Mouse (Mus musculus) B cell, adult (primary cell): ENCODE results near the gene F5. TPM values are rescaled to one million over a fixed set of nuclear protein-coding genes. Genes with fewer than 3 reads are reported as not detected.

ENCODE experiments used
- total RNA-seq: library from RNA; stranded (reverse); gene quantifications from 4 replicates; pipeline ENCODE4 v1.2.4, GENCODE M21; 2023; ENCODE audit not compliant: inconsistent age

The F5 gene
- total RNA-seq: 0.48 to 1.0 TPM (median 0.67 TPM) in 4 replicates

GRCm38 (mm10) chr1:164151387-164152088, at the start of gene F5:
TSS of gene F5 (plus strand) at chr1:164151838.

DNA sequence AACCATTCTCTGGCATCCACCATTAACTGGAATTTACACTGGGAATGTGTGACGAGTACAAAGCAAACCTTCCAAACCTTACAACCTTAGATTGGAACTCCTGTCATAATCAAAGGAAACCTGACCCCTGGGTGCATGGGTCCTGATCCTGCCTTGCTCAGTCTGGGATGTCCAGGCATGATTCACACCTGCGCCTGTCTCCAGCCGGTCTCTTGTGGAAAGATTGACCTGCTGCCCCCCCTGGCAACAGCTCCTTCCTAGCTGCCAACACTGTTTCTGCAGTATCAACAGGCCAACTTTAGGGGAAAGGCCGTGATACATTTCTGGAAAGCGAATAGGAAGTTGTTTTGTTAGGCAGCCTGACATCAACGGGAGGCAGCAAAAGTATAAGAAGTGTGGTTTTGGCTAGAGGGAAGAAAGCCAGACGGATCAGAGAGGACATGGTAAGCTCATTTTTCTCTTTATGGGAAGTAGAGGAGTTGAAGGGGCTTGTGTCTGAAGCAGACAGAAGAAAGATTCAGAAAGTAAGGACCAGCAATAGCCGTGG, 36.6 kb upstream of the F5 start, which contains the start of gene Selp:
Gene Selp, plus strand, starts transcription at position 318 of the 547 bp plus-strand sequence.

DNA sequence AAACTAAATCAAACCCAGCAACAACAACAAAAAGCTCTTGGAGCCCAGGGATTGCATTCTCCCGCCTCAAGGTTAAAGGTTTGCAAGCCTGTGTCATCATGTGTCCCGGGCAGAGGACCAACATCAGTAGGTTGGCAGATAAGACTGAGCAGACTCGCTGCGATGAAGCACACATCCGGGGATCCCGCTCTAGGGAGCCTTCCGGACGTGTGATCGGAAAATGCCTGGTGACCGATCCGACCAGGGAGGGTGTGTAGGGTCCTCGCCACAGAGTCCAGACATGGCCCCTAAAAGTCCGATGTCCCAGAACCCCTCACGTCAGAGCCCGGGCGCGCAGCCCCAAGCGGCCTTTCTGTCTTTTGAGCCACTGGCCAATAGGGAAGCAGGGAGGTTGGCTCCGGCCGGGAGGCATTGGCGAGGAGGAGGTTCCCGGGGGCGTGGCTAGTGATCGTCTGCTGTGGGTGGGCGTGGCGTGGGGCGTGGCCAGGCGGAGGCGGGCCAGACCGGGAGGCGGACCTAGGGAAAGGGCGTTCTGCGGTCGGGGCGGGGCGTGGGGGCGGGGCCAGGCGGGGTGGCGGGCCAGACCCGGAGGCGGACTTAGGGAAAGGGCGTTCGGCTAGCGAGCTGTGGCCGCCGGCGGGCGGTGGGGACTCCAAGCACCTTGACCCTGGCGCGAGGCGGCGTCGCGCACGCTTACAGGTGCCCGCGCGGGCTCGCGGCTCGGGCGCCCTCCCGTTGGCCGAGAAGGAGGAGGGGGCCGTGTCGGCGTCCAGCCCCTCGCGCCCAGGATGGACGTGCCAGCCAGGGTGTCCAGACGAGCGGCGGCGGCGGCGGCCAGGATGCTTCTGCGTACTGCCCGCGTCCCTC, 97.1 kb downstream of the F5 start, which contains the start of gene Slc19a2:
Gene Slc19a2, plus strand, starts transcription at position 582 of the 867 bp plus-strand sequence.

Other genes starting within 250 kb of the F5 start
- 34.2 to 38.3 TPM (median 35.1 TPM) in 4 replicates for gene Scyl3, start 222.7 kb upstream of the F5 start, total RNA-seq
- 6.3 to 9.9 TPM (median 6.7 TPM) in 4 replicates for gene BC055324, start 157.0 kb upstream of the F5 start, total RNA-seq
- 4.4 to 6.9 TPM (median 5.7 TPM) in 4 replicates for gene Mettl18, start 156.9 kb upstream of the F5 start, total RNA-seq
- gene Sele, start 103.6 kb upstream of the F5 start, total RNA-seq: not detected in 4 replicates
- gene Sell, start 89.9 kb upstream of the F5 start, total RNA-seq: 536 to 644 TPM (median 601 TPM) in 4 replicates
- gene Selp, start 36.6 kb upstream of the F5 start, total RNA-seq: 1.2 to 1.8 TPM (median 1.6 TPM) in 4 replicates
- gene Slc19a2, start 97.2 kb downstream of the F5 start, total RNA-seq: 6.0 to 8.2 TPM (median 6.4 TPM) in 4 replicates
- 6.2 to 7.9 TPM (median 7.5 TPM) in 4 replicates for gene Ccdc181, start 123.7 kb downstream of the F5 start, total RNA-seq
- 5.8 to 12.8 TPM (median 8.4 TPM) in 4 replicates for gene Nme7, start 152.3 kb downstream of the F5 start, total RNA-seq
- 17.3 to 23.1 TPM (median 19.7 TPM) in 4 replicates for gene Blzf1, start 155.7 kb downstream of the F5 start, total RNA-seq